Mouse (Mus musculus) erythroblast, embryonic 14.5 days (primary cell): ENCODE data around the gene Mrps27.

Experiments
- GATA1 ChIP-seq: IDR thresholded peaks from 2 replicates; pipeline ENCODE4 v1.6.1; 2012; ENCODE audit warnings: low read length, inconsistent platforms, mixed read lengths
- TAL1 ChIP-seq: IDR thresholded peaks from 3 replicates; pipeline ENCODE4 v1.6.1; 2012; ENCODE audit warnings: low read length, inconsistent platforms, mixed read lengths

GRCm38 (mm10) chr13:99447403-99448199 lies 103.0 kb downstream of the Mrps27 start:
- TF ChIP-seq GATA1 (no peak), TAL1 (no peak)
